Mouse (Mus musculus) G1E-ER4 (cell line): Measurements from ENCODE around the gene Fbxl16. TPM values are rescaled to one million over a fixed set of nuclear protein-coding genes. Genes with fewer than 3 reads are reported as not detected.

Experiments
- GATA1 ChIP-seq: IDR thresholded peaks from one replicate; pipeline ENCODE4 v1.8.0; 2012; ENCODE audit warnings: low read length, inconsistent platforms
- polyA plus RNA-seq: library from polyadenylated mRNA; stranded (reverse); fragments of >175 nt; gene quantifications from 2 replicates; pipeline ENCODE4 v1.2.3, GENCODE M21; 2012

The Fbxl16 gene
- polyA plus RNA-seq, 1 experiment = not detected

DNA sequence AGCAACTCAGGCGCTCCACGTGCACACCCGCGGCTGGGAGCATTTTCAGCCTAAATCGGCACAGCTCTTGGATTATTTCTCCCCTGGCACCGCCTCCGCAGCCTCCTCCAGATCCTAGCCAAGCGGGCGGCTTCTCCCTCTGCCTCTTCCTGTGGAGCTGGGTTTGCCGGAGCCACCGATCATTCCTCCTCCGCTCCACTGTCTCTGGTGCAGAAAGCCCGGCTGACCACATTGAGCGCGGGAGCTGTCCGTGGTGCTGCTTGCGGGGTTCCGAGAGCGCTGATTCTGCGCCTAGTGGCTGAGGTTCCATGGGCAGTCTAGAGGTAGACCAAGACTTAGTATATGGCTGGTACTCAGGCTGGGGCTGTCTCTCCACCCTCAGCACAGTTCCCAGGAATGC, 4.6 kb downstream of the Fbxl16 start:
- TF ChIP-seq GATA1 = no peak

GRCm38 (mm10) chr17:25817662-25818061, 8.8 kb downstream of the Fbxl16 start:
- no peak for TF ChIP-seq GATA1

GRCm38 (mm10) chr17:25818851-25819780, 10.2 kb downstream of the Fbxl16 start:
- TF ChIP-seq GATA1 = no peak

GRCm38 (mm10) chr17:25823452-25823851, 14.6 kb downstream of the Fbxl16 start, which contains the start of gene Wdr24:
TSS of gene Wdr24 (plus strand) at chr17:25823627.
- no peak for TF ChIP-seq GATA1

- TF ChIP-seq GATA1 = no peak
These were observed 15.7 kb downstream of the Fbxl16 start for GRCm38 (mm10) chr17:25824362-25825142.

- TF ChIP-seq GATA1 = no peak
These were observed 16.4 kb downstream of the Fbxl16 start for GRCm38 (mm10) chr17:25825311-25825710.

DNA sequence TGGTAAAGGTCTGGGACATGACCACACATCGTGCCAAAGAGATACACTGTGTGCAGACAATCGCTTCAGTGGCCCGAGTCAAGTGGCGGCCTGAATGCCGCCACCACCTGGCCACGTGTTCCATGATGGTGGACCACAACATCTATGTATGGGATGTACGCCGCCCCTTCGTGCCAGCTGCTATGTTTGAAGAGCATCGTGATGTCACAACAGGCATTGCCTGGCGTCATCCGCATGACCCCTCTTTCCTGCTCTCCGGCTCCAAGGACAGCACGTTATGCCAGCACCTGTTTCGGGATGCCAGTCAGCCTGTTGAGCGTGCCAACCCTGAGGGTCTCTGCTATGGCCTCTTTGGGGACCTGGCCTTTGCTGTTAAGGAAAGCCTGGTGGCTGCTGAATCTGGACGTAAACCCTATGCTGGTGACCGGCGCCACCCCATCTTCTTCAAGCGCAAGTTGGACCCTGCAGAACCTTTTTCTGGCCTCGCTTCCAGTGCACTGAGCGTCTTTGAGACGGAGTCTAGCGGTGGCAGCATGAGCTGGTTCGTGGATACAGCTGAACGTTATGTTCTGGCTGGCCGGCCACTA, 17.2 kb downstream of the Fbxl16 start:
- no peak for TF ChIP-seq GATA1

GRCm38 (mm10) chr17:25827011-25827410, 18.1 kb downstream of the Fbxl16 start:
- no peak for TF ChIP-seq GATA1

DNA sequence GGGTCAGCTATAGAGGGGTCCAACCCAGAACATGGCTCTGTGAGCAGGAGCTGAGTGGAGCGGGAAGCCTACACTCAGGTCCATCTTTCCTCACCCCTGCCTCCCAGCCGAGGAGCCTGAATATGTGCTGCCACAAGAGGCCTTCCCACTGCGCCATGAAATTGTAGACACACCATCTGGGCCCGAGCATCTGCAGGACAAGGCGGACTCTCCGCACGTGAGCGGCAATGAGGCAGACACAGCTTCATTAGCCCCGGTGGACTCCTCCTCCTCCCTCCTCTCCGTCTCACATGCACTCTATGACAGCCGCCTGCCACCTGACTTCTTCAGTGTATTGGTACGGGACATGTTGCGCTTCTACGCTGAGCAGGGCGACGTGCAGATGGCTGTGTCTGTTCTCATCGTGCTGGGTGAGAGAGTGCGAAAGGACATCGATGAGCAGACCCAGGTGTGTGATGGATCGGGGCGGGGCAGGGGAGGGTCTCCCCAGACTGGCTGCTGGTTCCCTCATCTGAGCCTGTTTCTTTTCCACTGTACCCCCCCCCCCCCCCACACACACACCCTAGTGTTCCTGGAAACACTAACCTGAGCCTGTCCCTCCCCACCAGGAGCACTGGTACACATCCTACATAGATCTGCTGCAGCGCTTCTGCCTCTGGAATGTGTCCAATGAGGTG, 18.8 kb downstream of the Fbxl16 start:
- no peak for TF ChIP-seq GATA1

- TF ChIP-seq GATA1 = no peak
These were observed 19.3 kb downstream of the Fbxl16 start for GRCm38 (mm10) chr17:25828223-25828594.

- no peak for TF ChIP-seq GATA1
These were observed 20.1 kb downstream of the Fbxl16 start, which contains the start of gene Jmjd8 for GRCm38 (mm10) chr17:25828712-25829557. TSS of gene Jmjd8 (plus strand) at chr17:25828867.

DNA sequence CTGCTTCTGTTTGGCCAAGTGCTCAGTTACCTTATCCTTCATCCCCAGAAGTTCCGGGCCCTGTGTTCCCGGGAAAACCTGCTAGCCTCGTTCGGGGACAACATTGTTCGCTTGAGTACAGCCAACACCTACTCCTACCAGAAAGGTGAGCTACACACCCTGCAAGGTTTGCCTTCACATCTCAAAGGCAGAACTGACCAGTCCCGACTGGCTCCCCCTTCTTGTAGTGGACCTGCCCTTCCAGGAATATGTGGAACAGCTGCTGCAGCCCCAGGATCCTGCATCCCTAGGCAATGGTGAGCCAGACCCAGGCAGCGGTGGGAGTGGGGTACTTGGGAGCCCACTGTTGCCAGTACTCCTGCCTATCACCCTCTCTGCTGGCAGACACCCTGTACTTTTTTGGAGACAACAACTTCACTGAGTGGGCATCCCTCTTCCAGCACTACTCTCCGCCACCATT, 20.7 kb downstream of the Fbxl16 start:
- no peak for TF ChIP-seq GATA1

GRCm38 (mm10) chr17:25830200-25830753, 21.4 kb downstream of the Fbxl16 start:
- no peak for TF ChIP-seq GATA1
